Mouse (Mus musculus): ENCODE data around the gene Gm9964.

GRCm38 (mm10) chr11:79306510-79306909 is 9.8 kb upstream of the Gm9964 start:
- TF ChIP-seq CTCF (IDR thresholded peaks at IDR 0.05; ENCODE audit: borderline replicate concordance, control insufficient read depth, extremely low read depth, insufficient read depth, low read length, poor library complexity) (no peak), POLR2A (IDR thresholded peaks at IDR 0.05; ENCODE audit: control insufficient read depth, extremely low read depth, insufficient read depth, low read length, poor library complexity) (no peak)

All from thymus, adult 2 months (tissue).